Mouse (Mus musculus): Measurements from ENCODE around the gene Cchcr1.

GRCm38 (mm10) chr17:35544001-35544400, 27.1 kb downstream of the Cchcr1 start:
- TF ChIP-seq CTCF (IDR thresholded peaks at IDR 0.05; ENCODE audit: borderline replicate concordance, extremely low read depth, insufficient read depth, insufficient read length) (no peak), POLR2A (IDR thresholded peaks at IDR 0.05; ENCODE audit: borderline replicate concordance, extremely low read depth, insufficient read depth, insufficient read length, poor library complexity, severe bottlenecking) (no peak)
